Mouse (Mus musculus): Measurements from ENCODE around the gene Dusp16.

The Dusp16 gene

GRCm38 (mm10) chr6:134702184-134702583 is 90.2 kb downstream of the Dusp16 start:
- no peak for TF ChIP-seq GATA4 (IDR thresholded peaks at IDR 0.05; ENCODE audit: insufficient replicate concordance, low read length)

GRCm38 (mm10) chr6:134701211-134701602 is 91.2 kb downstream of the Dusp16 start:
- no peak for TF ChIP-seq GATA4 (IDR thresholded peaks at IDR 0.05; ENCODE audit: insufficient replicate concordance, low read length)

GRCm38 (mm10) chr6:134700451-134701210 is 91.8 kb downstream of the Dusp16 start:
- TF ChIP-seq GATA4 (IDR thresholded peaks at IDR 0.05; ENCODE audit: insufficient replicate concordance, low read length): no peak

- no peak for TF ChIP-seq GATA4 (IDR thresholded peaks at IDR 0.05; ENCODE audit: insufficient replicate concordance, low read length)
Observed at GRCm38 (mm10) chr6:134698243-134698642, 94.2 kb downstream of the Dusp16 start.

- no peak for TF ChIP-seq GATA4 (IDR thresholded peaks at IDR 0.05; ENCODE audit: insufficient replicate concordance, low read length)
Observed at GRCm38 (mm10) chr6:134696554-134696953, 95.9 kb downstream of the Dusp16 start.

GRCm38 (mm10) chr6:134696146-134696545 is 96.3 kb downstream of the Dusp16 start:
- TF ChIP-seq GATA4 (IDR thresholded peaks at IDR 0.05; ENCODE audit: insufficient replicate concordance, low read length): no peak

- no peak for TF ChIP-seq GATA4 (IDR thresholded peaks at IDR 0.05; ENCODE audit: insufficient replicate concordance, low read length)
Observed at GRCm38 (mm10) chr6:134695625-134696024, 96.8 kb downstream of the Dusp16 start.

GRCm38 (mm10) chr6:134694988-134695387 is 97.4 kb downstream of the Dusp16 start:
- TF ChIP-seq GATA4 (IDR thresholded peaks at IDR 0.05; ENCODE audit: insufficient replicate concordance, low read length): no peak

- TF ChIP-seq GATA4 (IDR thresholded peaks at IDR 0.05; ENCODE audit: insufficient replicate concordance, low read length): no peak
Observed at GRCm38 (mm10) chr6:134694498-134694897, 97.9 kb downstream of the Dusp16 start.

GRCm38 (mm10) chr6:134685515-134685914 is 106.9 kb downstream of the Dusp16 start:
- TF ChIP-seq GATA4 (IDR thresholded peaks at IDR 0.05; ENCODE audit: insufficient replicate concordance, low read length): no peak

GRCm38 (mm10) chr6:134685040-134685439 is 107.4 kb downstream of the Dusp16 start:
- TF ChIP-seq GATA4 (IDR thresholded peaks at IDR 0.05; ENCODE audit: insufficient replicate concordance, low read length): no peak

- no peak for TF ChIP-seq GATA4 (IDR thresholded peaks at IDR 0.05; ENCODE audit: insufficient replicate concordance, low read length)
Observed at GRCm38 (mm10) chr6:134684354-134684915, 108.0 kb downstream of the Dusp16 start.

- TF ChIP-seq GATA4 (IDR thresholded peaks at IDR 0.05; ENCODE audit: insufficient replicate concordance, low read length): no peak
Observed at GRCm38 (mm10) chr6:134678037-134678436, 114.4 kb downstream of the Dusp16 start.

GRCm38 (mm10) chr6:134677504-134677903 is 114.9 kb downstream of the Dusp16 start:
- TF ChIP-seq GATA4 (IDR thresholded peaks at IDR 0.05; ENCODE audit: insufficient replicate concordance, low read length): no peak

GRCm38 (mm10) chr6:134670881-134671411 is 121.5 kb downstream of the Dusp16 start:
- TF ChIP-seq GATA4 (IDR thresholded peaks at IDR 0.05; ENCODE audit: insufficient replicate concordance, low read length): no peak

- no peak for TF ChIP-seq GATA4 (IDR thresholded peaks at IDR 0.05; ENCODE audit: insufficient replicate concordance, low read length)
Observed at GRCm38 (mm10) chr6:134669179-134669865, 123.1 kb downstream of the Dusp16 start.
